Mouse (Mus musculus): ENCODE results near the gene Eomes. TPM values are rescaled to one million over a fixed set of nuclear protein-coding genes. Genes with fewer than 3 reads are reported as not detected.

The Eomes gene
- polyA plus RNA-seq, 1 experiment from 2014 or later: 0.71 TPM

- Histone ChIP-seq H3K27me3 (no peaks in the 10 kb centered on the region), H3K4me1 (peaks cover 5% of the 10 kb centered on the region), H3K4me3 (no peak overlapping the region), H3K9me3 (no peaks in the 10 kb centered on the region), H3K27ac (no peak overlapping the region), H3K9ac (no peak overlapping the region), H3K36me3 (peaks cover 58% of the 10 kb centered on the region), H3K4me2 (replicated peaks) (no peak overlapping the region)
- no peak for ATAC-seq (ENCODE audit: low FRiP score, low read depth)
- WGBS: 85% methylated on average over 11 of the region's 11 CpGs
Observed at GRCm38 (mm10) chr9:118523738-118524137, 45.7 kb downstream of the Eomes start.

GRCm38 (mm10) chr9:118527056-118527455 lies 49.0 kb downstream of the Eomes start:
- WGBS: 91% methylated on average over 18 of the region's 18 CpGs
- Histone ChIP-seq H3K9ac (no peak overlapping the region), H3K27me3 (no peaks in the 10 kb centered on the region), H3K4me3 (no peak overlapping the region), H3K27ac (no peak overlapping the region), H3K4me1 (no peaks in the 10 kb centered on the region), H3K36me3 (peaks cover 90% of the 10 kb centered on the region), H3K4me2 (replicated peaks) (no peak overlapping the region), H3K9me3 (no peaks in the 10 kb centered on the region)
- no peak for ATAC-seq (ENCODE audit: low FRiP score, low read depth)

GRCm38 (mm10) chr9:118529783-118530182 lies 51.8 kb downstream of the Eomes start:
- 81% methylated on average over 3 of the region's 3 CpGs for WGBS
- no peak overlapping the region for H3K9ac ChIP-seq

GRCm38 (mm10) chr9:118530679-118531078 lies 52.7 kb downstream of the Eomes start:
- H3K9ac ChIP-seq: no peak overlapping the region
- no peak for ATAC-seq (ENCODE audit: low FRiP score, low read depth)
- H3K4me2 ChIP-seq (replicated peaks): no peak overlapping the region
- H3K36me3 ChIP-seq: peaks cover 89% of the 10 kb centered on the region
- H3K27me3 ChIP-seq: no peaks in the 10 kb centered on the region
- no peaks in the 10 kb centered on the region for H3K4me1 ChIP-seq
- H3K4me3 ChIP-seq: no peak overlapping the region
- 65% methylated on average over 6 of the region's 6 CpGs for WGBS
- H3K9me3 ChIP-seq: no peaks in the 10 kb centered on the region
- no peak overlapping the region for H3K27ac ChIP-seq

More at GRCm38 (mm10) chr9:118529783-118530182, 51.8 kb downstream of the Eomes start:
- peaks cover 90% of the 10 kb centered on the region for H3K36me3 ChIP-seq
- H3K4me3 ChIP-seq: no peak overlapping the region
- H3K27me3 ChIP-seq: no peaks in the 10 kb centered on the region
- no peaks in the 10 kb centered on the region for H3K4me1 ChIP-seq
- no peaks in the 10 kb centered on the region for H3K9me3 ChIP-seq
- ATAC-seq (ENCODE audit: low FRiP score, low read depth): no peak
- H3K4me2 ChIP-seq (replicated peaks): no peak overlapping the region
- no peak overlapping the region for H3K27ac ChIP-seq

GRCm38 (mm10) chr9:118532516-118533205 lies 54.6 kb downstream of the Eomes start:
- H3K9ac ChIP-seq: no peak overlapping the region
- H3K27me3 ChIP-seq: no peaks in the 10 kb centered on the region
- ATAC-seq (ENCODE audit: low FRiP score, low read depth): no peak
- no peak overlapping the region for H3K4me2 ChIP-seq (replicated peaks)
- no peaks in the 10 kb centered on the region for H3K4me1 ChIP-seq
- H3K9me3 ChIP-seq: no peaks in the 10 kb centered on the region
- 80% methylated on average over 7 of the region's 7 CpGs for WGBS
- no peak overlapping the region for H3K4me3 ChIP-seq
- no peak overlapping the region for H3K27ac ChIP-seq
- H3K36me3 ChIP-seq: peaks cover 89% of the 10 kb centered on the region

Other genes with a start within 250 kb of the Eomes start
- gene Golga4, start 28.1 kb downstream of the Eomes start, polyA plus RNA-seq (2015; fragmentation: Nextera tagmentation; extraction: Ambion mirVana): 52.0 and 56.0 TPM in 2 replicates
- gene Itga9, start 128.5 kb downstream of the Eomes start, polyA plus RNA-seq (2015; fragmentation: Nextera tagmentation; extraction: Ambion mirVana): 9.1 and 10.9 TPM in 2 replicates